Mouse (Mus musculus) liver, postnatal 0 days (tissue): ENCODE data around the gene Kcnc1.

Experiments
- CTCF ChIP-seq: sonication (generic); IDR thresholded peaks from 2 replicates; pipeline ENCODE4 v1.5.1; 2016; ENCODE audit warnings: antibody characterized with exemption, low read depth
- EP300 ChIP-seq: IDR thresholded peaks from 2 replicates; pipeline ENCODE4 v1.6.1; 2016; ENCODE audit warnings: antibody characterized with exemption, low read depth, mild to moderate bottlenecking

DNA sequence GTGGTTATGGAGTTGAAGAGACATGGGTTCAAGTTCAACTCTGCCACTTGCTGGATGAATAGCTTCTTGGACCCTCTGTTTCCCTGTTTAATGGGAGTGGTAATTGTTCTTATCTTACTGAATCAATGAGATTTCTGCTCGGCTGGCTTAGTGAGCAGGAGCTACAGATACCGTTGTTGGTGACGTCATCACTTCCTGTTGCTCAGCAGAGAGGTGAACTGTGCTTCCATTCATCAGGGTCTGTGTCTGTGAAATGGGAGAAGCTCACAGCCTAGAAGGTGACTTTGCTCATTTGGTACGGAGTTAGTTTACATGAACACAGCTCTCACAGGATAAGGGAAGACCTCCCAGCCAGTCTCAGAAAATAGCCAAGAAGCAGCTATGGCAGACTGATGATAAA lies 42.4 kb upstream of the Kcnc1 start:
- TF ChIP-seq CTCF: no peak
- TF ChIP-seq EP300: no peak
